Mouse (Mus musculus): ENCODE measurements around the gene Mrpl49.

GRCm38 (mm10) chr19:6079983-6080480 is 22.4 kb upstream of the Mrpl49 start, which contains the start of gene Tmem262:
- no peak for TF ChIP-seq CTCF (IDR thresholded peaks at IDR 0.05; ENCODE audit: extremely low read depth, insufficient read depth, low read length)
- TF ChIP-seq POLR2A (IDR thresholded peaks at IDR 0.05; ENCODE audit: extremely low read depth, insufficient read depth, low read length) = no peak

Data from cortical plate, adult 2 months (tissue).